Mouse (Mus musculus): ENCODE data around the gene Olfr718-ps1. TPM values are rescaled to one million over a fixed set of nuclear protein-coding genes. Genes with fewer than 3 reads are reported as not detected.

Gene Olfr718-ps1
- polyA plus RNA-seq, 1 experiment = not detected

DNA sequence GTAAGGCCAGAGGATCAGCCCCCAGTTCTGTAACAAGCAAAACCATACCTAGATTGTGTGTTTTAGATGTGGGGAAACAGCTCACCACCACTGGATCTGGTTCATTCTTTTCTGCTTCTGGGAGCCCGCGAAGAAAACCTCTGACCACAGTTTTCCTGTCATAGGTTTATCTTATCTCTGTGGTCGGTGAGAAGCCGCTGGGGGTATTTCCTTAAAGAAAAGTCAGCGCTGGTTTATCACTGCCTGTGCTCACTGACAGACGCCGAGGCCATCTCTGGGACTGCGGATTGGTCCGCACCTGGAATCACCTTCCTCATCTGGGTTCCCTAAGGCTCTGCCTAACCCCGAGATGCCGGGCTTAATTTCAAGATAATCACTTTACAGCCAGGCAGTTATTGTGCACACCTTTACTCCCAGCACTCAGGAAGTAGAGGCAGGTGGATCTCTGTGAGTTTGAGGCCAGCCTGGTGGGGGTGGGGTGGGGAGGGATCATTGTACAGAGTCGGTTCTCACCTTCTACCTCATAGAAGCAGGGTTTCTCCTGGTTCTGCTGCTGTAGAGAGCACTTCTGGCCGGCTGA, 14.4 kb downstream of the Olfr718-ps1 start:
- peak; percentile 85 for TF ChIP-seq GATA1 (IDR thresholded peaks at IDR 0.05; ENCODE audit: low read length)

GRCm38 (mm10) chr5:143130342-143130741, 17.0 kb downstream of the Olfr718-ps1 start:
- TF ChIP-seq GATA1 (IDR thresholded peaks at IDR 0.05; ENCODE audit: low read length) = no peak

GRCm38 (mm10) chr5:143129101-143129500, 18.3 kb downstream of the Olfr718-ps1 start:
- no peak for TF ChIP-seq GATA1 (IDR thresholded peaks at IDR 0.05; ENCODE audit: low read length)

DNA sequence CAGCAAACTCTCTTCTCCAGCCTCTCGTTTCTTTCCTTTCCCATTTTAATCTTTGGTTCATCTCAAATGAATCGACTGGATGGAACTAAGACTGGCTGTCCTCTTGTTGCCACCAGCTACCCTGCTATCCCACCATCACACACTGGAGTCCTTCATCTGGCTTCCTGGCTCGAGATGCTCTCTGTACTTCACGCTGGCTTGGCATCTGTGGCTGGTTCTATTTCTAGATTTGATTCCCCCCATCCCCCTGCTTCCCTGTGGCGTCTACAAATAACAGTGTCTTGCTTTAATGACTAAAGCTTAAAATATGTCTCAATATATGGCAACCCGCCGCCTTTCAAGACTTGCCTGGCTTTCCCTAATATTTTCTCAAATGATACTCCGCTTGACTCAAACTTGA, 19.5 kb downstream of the Olfr718-ps1 start:
- no peak for TF ChIP-seq GATA1 (IDR thresholded peaks at IDR 0.05; ENCODE audit: low read length)

GRCm38 (mm10) chr5:143126908-143127307, 20.5 kb downstream of the Olfr718-ps1 start:
- no peak for TF ChIP-seq GATA1 (IDR thresholded peaks at IDR 0.05; ENCODE audit: low read length)

DNA sequence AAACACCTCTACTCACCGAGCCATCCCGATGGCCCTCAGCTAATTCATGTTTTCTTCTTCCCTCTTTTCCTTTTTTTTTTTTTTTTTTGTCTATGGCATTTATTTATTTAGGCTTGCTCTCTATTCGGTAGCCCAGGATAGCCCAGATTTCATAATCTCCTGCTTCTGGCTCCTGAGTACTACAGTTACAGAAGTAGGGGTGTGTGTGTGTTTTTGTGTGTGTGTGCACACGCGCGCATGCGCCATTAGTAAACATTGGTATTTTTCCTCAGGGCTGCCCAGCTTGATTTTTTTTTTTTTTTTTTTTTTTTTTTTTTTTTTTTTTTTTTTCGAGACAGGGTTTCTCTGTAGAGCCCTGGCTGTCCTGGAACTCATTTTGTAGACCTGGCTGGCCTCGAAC, 21.3 kb downstream of the Olfr718-ps1 start:
- no peak for TF ChIP-seq GATA1 (IDR thresholded peaks at IDR 0.05; ENCODE audit: low read length)

DNA sequence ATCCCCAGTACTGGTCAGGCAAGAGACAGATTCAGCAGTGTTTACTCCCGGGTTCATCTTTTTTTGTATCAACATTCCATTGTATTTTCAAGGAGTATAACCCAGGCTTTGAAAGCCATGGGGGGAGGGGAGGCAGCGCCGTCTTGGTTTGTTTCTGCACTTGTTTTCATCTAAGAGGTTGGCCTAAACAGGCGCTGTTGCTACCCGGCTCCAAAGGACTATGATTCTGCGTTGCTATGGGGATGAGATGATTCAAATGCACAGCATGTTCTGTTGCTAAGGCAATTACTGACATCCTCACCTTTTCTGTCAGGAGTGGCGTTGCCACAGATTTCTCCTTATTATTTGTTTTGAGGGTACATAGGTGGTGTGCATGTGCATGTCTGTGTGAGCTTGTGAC, 21.8 kb downstream of the Olfr718-ps1 start:
- no peak for TF ChIP-seq GATA1 (IDR thresholded peaks at IDR 0.05; ENCODE audit: low read length)

GRCm38 (mm10) chr5:143124805-143125378, 22.5 kb downstream of the Olfr718-ps1 start:
- TF ChIP-seq GATA1 (IDR thresholded peaks at IDR 0.05; ENCODE audit: low read length) = no peak

DNA sequence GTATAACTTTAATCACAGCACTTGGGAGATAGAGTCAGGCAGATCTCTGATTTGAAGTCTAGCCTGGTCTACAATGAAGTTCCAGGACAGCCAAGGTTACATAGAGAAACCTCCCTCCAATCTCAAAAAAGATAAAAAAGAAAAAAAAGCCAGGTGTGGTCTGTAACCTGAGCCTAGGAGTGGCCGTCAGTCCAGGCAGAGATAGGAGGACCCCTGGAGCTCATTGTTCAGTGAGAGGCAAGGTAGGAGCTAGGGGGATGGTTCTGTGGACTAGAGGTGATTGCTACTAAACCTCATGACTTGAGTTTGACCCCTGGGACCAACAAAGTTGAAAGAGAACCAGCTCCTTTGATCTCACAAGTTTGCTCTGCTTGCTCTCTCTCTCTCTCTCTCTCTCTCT, 24.7 kb downstream of the Olfr718-ps1 start:
- TF ChIP-seq GATA1 (IDR thresholded peaks at IDR 0.05; ENCODE audit: low read length) = no peak

GRCm38 (mm10) chr5:143122125-143122524, 25.3 kb downstream of the Olfr718-ps1 start:
- TF ChIP-seq GATA1 (IDR thresholded peaks at IDR 0.05; ENCODE audit: low read length) = no peak

DNA sequence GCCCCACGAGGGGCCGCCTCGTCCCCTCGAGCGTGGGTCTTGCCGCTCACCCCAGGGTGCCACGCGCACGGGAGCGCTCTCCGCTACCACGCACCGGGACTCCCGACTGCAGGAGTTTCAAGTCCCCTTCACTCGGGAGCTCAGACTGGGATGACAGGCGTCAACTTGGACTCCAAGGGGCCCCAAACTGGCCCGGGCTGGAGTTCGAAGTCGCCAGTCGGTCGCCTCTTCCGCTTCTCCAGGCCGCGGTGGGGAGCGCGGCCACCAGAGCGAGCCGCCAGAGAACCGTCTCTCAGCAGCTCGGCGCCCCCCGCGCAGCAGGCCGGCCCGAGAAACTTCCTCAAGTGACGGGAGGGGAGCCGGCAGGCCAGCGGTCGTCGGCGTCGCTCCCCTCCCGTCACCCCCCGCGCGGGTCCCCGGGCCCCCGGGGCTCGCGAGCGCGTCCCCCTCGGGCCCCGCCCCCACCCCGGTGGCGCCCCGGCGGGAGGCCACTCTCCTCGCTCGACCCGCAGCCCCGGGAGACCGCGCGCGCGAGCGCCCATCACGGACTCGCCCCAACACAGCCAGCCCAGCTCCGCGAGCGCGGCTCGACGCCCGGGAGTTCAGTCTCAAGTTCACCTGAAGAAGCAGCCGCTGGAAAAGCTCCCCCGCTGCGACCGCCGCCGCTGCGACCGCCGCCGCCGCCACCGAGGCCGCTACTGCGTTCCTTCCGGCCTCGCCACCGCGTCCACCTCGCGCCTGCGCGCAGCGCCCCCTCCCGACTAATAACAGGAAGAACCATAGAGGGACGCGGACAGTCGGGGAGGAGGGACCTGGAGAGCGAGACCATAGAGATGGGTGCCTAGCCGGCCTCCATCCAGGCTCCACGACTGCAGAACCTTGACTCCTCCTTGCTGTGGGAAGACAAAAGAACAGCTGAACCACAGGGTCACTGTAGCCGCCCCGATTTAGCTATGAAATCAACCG, 34.8 kb downstream of the Olfr718-ps1 start, which contains the start of gene Rnf216:
Rnf216 (minus strand) TSS at position 714 of the 966 bp plus-strand sequence.
- no peak for TF ChIP-seq GATA1 (IDR thresholded peaks at IDR 0.05; ENCODE audit: low read length)

DNA sequence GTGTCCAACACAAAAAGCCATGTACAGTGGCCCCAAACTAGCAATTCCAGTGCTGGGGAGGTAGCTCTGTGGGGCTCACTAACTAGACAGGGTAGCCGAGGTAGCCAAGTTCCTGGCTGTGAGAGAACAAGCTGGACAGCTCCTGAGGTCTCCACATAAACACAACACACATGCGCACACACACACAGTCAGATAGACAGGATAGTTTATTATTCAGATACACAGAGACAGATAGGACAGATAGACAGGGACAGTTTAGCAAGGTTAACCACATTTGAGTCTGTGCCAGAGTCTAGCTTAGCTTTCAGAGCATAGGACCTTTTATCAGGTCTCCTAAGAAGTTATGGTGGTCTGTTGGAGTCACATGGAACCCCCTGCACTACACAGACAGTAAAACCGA, 40.5 kb downstream of the Olfr718-ps1 start:
- TF ChIP-seq GATA1 (IDR thresholded peaks at IDR 0.05; ENCODE audit: low read length) = no peak

GRCm38 (mm10) chr5:143103231-143103630, 44.1 kb downstream of the Olfr718-ps1 start:
- no peak for TF ChIP-seq GATA1 (IDR thresholded peaks at IDR 0.05; ENCODE audit: low read length)

DNA sequence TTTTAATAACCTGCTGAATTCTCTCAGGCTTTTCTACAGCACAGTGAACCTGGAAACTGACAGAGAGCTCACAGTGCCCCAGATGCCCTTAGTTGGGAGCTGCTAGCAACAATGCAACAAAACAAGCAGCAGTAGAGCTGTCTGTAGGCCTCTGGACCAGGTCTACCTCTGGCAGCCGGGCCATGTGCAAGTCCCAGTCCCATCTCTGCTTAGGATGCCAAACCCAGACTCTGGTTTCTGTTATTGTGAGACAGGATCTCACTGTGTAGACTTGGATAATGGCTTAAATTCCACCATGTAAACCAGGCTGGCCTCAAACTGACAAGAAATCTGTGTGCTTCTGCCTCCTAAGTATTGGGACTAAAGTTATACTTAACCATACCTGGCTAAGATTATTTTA, 45.8 kb downstream of the Olfr718-ps1 start:
- TF ChIP-seq GATA1 (IDR thresholded peaks at IDR 0.05; ENCODE audit: low read length) = no peak

GRCm38 (mm10) chr5:143095256-143095655, 52.1 kb downstream of the Olfr718-ps1 start:
- TF ChIP-seq GATA1 (IDR thresholded peaks at IDR 0.05; ENCODE audit: low read length) = no peak

DNA sequence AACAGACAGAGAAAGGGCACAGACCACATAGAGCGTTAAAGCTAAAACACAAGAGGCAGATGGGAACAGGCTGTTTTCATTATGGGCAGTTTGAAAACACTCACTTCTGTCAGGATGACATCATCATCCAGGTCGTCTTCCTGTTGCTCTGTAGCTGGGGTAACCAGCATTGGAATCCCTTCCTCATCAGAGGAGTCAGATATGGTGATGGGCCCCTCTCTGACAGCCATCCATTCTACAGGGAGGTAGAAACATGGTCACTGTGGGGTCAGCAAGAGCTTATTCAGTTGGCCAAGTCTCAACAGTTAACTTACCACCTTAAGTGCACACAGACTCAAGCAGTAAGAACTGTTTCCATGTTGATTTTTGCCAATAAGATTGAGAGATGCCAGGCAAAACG, 54.5 kb downstream of the Olfr718-ps1 start:
- no peak for TF ChIP-seq GATA1 (IDR thresholded peaks at IDR 0.05; ENCODE audit: low read length)

Data from G1E-ER4 (cell line).